Mouse (Mus musculus) myocyte (in vitro differentiated cells): ENCODE data around the gene Eml1.

Experiments
- E2F4 ChIP-seq: IDR thresholded peaks from one replicate; pipeline ENCODE4 v1.6.1; 2011; ENCODE audit warnings: mild to moderate bottlenecking, control low read depth, moderate library complexity; ENCODE audit not compliant: insufficient read depth
- MYOG ChIP-seq, 3 experiments: IDR thresholded peaks; one replicate each; pipeline ENCODE4 v1.6.1; 2011; ENCODE audit warnings: control low read depth in 2 of 3, low read depth in 2 of 3, mild to moderate bottlenecking in 2 of 3; ENCODE audit not compliant: insufficient read length in 2 of 3, control insufficient read depth in 1 of 3, insufficient read depth in 1 of 3
- POLR2A ChIP-seq: IDR thresholded peaks from one replicate; pipeline ENCODE4 v1.6.1; 2011; ENCODE audit warnings: low read depth, mild to moderate bottlenecking, control low read depth, moderate library complexity; ENCODE audit not compliant: insufficient read length
- SRF ChIP-seq: IDR thresholded peaks from one replicate; pipeline ENCODE4 v1.6.1; 2011; ENCODE audit warnings: low read depth; ENCODE audit not compliant: control insufficient read depth, insufficient read length
- TCF12 ChIP-seq: IDR thresholded peaks from one replicate; pipeline ENCODE4 v1.6.1; 2011; ENCODE audit warnings: mild to moderate bottlenecking, control low read depth; ENCODE audit not compliant: poor library complexity, insufficient read depth, severe bottlenecking
- TCF3 ChIP-seq: IDR thresholded peaks from one replicate; pipeline ENCODE4 v1.6.1; 2011; ENCODE audit warnings: low read depth, control low read depth; ENCODE audit not compliant: insufficient read length
- USF1 ChIP-seq: IDR thresholded peaks from one replicate; pipeline ENCODE4 v1.6.1; 2011; ENCODE audit warnings: low read depth, mild to moderate bottlenecking, control low read depth, moderate library complexity

DNA sequence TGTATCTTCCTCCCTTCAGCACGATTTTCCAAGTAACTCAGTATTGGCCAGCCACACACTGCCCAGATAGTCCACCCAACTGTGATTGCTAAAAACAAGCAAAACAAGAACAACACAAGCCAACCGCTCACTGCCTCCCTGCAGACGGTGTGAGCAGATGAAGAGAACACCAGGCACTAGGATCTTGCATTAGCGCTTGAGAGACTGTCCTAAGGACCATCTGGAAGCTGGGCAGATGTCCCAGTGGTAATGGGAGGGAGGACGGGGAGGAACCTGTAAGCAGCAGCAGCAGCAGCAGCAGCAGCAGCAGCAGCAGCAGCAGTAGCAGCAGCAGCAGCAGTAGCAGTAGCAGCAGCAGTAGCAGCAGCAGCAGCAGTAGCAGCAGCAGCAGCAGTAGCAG, 21.7 kb upstream of the Eml1 start:
- TF ChIP-seq POLR2A = no peak
- no peak for TF ChIP-seq TCF12
- TF ChIP-seq MYOG (IDR thresholded peaks at IDR 0.05; ENCODE audit: control insufficient read depth in 1 of 3, insufficient read depth in 1 of 3, insufficient read length in 2 of 3, low read depth in 2 of 3) = no peak
- no peak for TF ChIP-seq SRF
- TF ChIP-seq USF1 = no peak
- TF ChIP-seq E2F4 = no peak
- no peak for TF ChIP-seq TCF3
